Mouse (Mus musculus) spleen, postnatal 14 days (tissue): Measurements from ENCODE around the gene Dyrk2.

ENCODE experiments used
- DNase-seq, 2 experiments: peaks; one replicate each; pipeline ENCODE4 v3.0.0; 2021 to 2022; ENCODE audit warnings: low spot score in 2 of 2

The Dyrk2 gene

DNA sequence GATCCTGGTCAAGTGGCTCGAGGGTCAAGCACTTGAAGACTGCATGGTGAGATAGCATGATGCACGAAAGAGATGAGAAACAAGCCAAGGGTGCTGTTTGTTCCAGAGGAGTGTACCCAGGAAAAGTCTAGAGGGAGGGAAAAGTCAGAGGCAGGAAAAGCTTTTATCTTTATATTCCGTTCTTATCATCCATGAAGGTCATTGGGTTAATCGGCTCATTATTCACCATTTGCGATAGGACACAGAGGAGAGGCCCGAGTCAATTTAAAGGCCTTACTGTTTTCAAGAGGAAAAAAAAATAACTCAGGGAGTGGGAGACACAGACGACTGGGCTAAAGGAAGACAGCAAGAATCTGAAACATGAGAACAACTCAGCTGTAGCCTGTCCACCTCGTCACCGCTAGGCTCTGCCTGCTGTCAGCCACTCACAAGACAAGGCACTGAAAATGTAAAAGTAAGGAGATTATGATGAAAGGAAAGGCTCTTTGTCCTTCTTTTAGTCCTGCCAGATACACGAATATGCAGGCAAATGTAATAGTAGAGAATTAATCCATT lies 22.9 kb downstream of the Dyrk2 start:
- DNase-seq, result no peak

DNA sequence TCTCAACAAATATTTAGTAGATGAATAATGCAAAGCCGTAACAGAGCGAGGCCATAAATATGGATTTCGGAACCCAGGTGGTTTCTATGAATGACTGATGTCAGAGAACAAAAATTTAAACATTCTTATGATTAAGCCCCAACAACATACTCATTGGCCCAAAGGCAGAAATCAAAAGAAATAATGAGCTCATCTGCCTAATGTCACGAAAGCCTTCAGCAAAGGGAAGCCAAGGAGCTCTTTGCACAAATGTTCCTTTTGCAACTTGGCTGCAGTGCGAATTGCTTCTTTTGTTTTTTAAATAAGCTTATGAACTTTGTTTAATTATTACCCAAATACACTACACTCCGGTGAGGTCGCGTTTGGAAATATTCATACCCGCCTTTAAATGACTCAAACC lies 29.4 kb downstream of the Dyrk2 start:
- DNase-seq, result no peak

DNA sequence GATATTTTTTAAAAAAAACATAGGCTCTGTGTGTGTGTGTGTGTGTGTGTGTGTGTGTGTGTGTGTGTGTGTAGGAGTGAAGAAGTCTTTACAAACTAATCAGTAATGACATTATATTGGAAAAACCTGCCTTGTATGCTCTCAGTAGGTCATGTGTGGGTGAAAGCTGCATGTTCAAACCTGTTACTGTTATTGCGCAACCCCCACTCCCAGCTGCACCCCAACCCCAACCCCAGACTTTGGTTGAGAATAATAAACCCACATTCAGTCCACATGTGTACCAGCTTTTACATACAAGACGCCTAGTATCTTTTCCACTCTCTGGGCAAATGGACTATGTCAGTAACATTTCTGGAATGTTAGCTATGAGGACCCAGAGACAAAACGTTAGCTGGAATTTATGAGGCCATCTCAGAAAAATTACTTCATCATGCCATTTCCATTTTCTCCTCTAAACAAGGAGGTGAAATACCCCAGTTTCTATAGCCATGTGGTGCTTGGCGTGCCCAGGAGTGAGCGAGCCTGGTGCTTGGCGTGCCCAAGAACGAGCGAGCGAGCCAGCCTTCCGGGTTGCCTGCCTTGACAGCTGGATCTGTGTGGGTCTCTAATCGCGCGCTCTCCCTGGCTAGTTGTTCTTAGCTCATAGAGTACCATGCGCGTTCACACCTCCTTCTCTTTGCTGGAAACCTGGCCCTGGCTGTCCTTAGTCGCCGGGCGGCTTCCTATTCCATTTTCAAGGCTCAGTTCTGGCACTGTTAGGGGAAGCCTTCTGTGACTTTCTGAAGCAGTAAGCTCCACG lies 30.5 kb downstream of the Dyrk2 start:
- DNase-seq, result no peak

DNA sequence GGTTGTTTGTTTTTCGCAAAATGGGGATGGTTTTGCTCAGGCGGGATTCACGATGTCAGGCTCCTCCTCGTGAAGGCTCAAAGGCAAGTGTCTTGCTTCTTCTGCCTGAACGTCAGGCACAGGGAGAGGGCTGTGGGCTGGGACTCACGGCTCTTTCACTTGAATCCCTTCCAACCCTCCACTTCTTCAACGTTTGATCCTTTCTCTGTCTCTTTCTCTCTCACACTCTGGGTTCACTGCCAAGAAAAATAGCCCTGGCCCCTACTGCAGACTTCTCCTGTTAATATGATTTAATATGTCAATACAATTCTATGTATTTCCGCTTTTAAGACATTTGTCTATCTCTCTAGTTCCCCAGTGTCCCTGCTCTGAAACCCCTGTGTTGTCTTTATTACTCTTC lies 32.4 kb downstream of the Dyrk2 start:
- DNase-seq, result no peak

DNA sequence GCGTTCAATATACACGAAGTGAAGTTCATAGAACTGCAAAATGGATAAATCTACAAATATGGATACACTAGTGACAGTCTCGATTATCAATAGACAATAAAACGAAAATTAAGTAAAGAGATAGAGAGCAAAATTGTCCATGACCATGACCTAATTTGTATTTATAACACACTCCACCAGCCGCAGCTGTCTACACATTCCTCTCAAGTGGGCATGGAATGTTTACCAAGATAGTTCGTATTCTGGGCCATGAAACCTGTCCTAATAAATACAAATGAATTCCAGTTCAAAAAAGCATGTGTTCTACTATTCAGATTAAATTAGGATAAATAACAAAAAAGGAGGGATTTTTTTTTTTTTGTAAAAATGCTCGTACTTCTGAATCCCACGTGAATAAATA lies 38.8 kb downstream of the Dyrk2 start:
- no peak for DNase-seq

DNA sequence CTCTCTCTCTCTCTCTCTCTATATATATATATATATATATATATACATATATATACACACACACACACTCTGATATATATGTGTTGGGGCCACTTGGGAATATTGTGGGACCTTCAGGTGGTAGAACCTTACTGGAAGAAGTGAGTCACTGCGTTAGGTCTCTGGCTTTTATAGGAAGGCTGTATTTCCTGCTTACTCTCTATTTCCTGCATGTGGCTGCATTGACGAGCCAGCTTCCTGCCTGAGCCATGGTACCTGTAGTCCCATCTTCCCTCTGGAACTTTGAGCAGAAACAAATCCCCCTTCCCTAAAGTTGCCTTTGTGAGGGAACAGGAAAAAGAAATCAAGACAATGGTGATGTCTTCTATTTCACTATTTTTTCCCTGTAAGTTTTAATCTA lies 40.4 kb downstream of the Dyrk2 start:
- no peak for DNase-seq

- no peak for DNase-seq
Observed at GRCm38 (mm10) chr10:118827116-118827515, 42.9 kb downstream of the Dyrk2 start.

GRCm38 (mm10) chr10:118824830-118825229 lies 45.2 kb downstream of the Dyrk2 start:
- no peak for DNase-seq

GRCm38 (mm10) chr10:118820901-118821300 lies 49.1 kb downstream of the Dyrk2 start:
- DNase-seq, result no peak

GRCm38 (mm10) chr10:118819846-118820245 lies 50.2 kb downstream of the Dyrk2 start:
- peak in 1 of 2 experiments; percentile 18 for DNase-seq

GRCm38 (mm10) chr10:118817089-118817488 lies 52.9 kb downstream of the Dyrk2 start:
- no peak for DNase-seq

- no peak for DNase-seq
Observed at GRCm38 (mm10) chr10:118811945-118812344, 58.1 kb downstream of the Dyrk2 start.

DNA sequence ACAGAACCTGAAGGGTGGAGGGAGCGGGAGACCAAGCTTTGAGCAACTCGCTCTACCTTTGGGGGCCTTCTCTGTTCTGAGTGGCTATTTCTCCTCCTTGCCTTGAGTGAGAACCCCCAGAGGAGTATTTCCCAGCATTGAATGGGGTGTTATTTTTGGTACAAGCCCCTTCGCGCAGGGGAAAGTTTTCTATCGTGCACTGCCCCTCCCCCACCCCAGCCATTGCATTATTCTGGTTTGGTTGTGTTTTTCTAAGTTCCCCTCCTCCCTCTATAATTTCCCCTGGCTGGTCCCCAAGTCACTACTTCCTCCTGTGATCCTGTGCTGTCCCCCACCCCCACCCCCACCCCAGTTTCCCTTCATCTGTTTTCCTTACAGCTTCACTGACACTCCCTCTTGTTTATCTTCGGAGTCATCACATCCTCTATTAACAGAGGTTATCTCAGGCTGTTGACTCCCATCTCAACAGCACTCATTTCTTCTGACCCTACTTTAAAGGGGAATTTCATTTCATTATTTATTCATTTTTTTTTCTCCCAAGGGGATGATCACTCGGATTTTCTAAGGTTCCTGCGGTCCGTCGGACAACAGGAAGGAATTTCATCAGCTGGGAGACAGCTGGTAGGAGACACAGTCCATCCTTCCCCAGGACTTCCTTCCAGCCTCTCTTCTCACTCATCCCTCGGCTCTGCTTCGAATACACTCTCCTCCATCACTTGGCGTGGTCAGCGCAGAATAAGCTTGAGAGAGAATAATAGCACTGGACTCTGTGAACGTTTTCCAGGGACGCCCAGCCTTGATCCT lies 58.9 kb downstream of the Dyrk2 start:
- DNase-seq, result no peak
